Mouse (Mus musculus) retina, postnatal 7 days (tissue): ENCODE results near the gene Srsf6.

Source experiments
- DNase-seq: peaks from one replicate; pipeline ENCODE4 v3.0.0-alpha.2; 2012; ENCODE audit warnings: low read depth, low spot score

Srsf6 gene

DNA sequence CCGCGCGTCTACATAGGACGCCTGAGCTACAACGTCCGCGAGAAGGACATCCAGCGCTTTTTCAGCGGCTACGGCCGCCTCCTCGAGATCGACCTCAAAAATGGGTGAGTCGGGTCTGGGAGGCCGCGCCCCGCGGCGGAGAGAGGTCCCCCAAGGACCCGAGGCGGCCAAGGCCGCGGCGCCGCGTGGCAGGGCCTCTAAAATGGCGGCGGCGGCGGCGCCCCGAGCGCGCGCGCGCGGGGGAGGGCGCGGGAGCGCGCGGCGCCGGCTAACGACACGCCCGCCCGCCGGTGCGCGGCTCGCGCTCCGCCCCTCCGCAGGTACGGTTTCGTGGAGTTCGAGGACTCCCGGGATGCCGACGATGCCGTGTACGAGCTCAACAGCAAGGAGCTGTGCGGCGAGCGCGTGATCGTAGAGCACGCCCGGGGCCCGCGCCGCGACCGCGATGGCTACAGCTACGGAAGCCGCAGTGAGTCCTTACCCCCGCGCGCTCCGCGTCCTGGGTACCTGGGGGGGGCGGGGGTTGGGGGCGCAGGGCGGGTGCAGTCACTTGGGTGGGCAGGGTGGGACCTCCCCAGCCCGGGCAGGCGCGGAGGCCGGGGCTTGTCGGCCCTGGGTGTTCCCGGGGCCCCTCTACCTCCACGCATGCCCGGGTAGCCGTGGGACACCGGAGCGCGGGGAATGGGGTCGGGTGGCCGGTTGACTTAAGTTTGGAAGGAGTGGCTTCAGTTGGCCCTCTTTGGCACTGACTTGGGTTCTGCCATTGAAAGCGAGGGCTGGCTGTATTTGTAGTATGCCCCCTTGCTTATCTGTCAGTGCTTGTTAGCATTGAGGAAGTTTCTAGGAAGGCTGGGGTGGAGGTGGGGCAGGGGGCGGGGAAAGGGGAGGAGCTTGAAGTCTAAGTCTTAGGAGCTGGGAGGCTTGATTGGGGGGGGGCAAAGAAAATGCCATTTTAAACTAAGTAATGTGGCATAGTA, 634 bp downstream of the Srsf6 start:
- peak; percentile 46 for DNase-seq

DNA sequence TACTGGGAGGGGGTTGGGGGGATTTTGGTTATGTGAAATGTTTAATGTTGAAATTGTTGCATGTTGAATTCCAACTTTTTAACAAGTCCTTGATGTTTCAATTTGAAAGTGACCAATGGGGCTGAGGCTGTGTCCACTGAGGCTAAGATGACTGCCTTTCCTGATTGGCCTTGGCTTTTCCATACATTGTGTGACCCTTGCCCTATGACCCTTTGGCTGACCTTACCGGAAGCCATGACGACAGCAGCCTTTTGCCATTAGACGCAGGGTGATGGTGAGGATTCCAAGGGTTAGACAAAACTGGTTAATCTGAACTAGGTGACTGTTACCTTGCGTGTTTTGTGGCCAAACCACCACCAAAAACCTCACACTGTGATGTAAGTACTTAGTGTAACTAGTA, 1.4 kb downstream of the Srsf6 start:
- DNase-seq: no peak

DNA sequence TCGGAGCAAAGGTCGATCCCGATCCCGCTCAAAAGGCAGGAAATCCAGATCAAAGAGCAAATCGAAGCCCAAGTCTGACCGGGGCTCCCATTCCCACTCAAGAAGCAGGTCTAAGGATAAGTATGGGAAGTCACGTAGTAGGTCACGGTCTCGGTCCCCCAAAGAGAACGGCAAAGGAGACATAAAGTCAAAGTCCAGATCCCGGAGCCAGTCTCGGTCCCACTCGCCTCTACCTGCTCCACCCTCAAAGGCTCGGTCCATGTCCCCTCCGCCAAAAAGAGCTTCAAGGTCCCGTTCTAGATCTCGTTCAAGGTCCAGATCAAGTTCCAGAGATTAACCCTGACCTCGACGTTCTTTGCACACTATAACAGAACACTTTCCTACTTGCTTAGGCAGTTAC, 3.1 kb downstream of the Srsf6 start:
- DNase-seq: no peak

DNA sequence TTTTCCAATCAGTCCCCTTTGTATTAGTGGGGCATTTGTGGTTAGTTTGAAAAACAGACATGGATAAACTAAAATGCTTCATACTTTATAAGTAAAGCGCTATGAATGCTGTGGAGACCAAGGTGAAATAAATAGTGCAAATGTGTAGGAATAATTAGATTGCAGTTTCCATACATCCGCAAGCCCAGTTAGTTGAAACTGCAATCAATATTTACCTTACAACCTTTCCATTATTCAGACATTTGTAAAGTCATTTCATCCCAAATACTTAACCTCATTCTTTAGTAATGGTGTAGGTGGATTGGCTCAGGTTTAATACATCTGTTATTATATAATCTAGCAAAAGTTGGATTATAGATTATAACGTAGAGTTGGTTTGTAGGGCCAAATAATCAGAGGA, 4.4 kb downstream of the Srsf6 start:
- DNase-seq: no peak

DNA sequence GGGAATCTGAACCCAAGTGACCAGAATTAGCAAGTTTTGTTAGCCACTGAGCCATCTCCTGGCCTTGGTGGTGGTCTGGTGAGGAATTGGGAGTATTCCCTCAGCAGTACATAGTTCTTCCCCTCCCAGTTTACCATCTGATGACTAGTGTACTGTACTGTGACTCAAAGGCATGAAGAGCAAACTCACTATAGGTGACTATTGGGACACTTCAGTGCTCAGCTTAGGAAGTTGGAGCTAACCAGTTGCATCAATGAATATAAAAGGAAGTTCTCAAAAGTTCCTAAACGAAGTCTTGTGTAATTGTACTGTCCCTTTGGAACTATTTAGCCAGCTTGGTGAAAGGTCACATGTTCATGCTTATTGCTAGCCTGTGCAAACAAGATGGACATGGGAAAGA, 8.2 kb downstream of the Srsf6 start:
- no peak for DNase-seq

DNA sequence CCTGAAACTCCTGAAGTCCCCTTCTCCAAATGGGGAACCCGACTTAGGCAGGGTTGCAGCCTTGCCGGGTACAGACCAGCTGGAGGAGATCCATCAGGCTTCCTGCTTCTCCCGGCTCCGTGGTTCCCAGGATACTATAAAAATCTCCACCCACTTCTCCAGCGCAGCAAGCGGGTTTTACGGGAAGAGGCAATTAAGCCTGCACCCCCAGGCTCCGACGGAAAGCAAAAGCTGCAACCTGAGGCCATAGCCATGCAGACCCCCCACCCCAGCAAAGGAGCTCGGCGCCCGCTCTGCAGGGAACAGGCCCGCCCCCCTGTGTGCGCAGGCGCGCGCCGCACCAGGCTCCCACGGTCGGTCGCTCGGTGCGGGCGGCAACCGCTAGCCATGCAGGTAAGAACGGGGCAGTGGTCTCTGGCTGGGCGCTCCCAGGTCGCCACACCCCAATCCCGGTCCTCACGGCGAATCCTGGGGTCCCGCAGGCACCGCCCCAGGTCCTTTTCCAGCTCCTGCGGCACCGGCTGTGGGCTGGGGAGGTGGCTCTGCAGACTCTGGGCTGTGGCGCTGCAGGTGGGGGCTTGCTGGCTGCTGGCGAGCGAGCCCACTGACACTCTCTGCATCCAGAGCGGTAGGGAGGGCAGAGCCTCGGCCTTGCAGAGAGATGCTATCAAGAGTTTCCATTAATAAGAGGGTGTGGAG, 12.0 kb downstream of the Srsf6 start, which contains the start of gene L3mbtl1:
Gene L3mbtl1, plus strand, starts transcription at position 325 of the 699 bp plus-strand sequence.
- DNase-seq: no peak

DNA sequence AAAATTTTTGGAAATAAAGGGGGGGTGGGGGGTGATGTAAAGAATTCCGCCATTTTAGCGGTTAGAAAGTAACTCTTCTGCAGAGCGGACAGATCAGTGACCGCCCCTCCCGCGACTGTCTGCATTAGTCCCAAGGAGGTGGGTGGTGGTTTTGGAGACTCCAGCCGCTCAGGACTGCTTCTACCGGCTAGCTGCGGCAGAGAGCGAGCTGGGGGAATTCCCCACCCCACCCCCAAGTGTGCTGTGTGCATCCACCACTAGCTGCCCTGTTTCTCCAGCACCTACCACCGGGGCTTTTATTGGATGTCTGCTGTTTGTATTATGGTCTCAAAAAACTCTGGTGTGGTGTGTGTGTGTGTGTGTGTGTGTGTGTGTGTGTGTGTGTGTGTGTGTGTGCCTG, 12.6 kb downstream of the Srsf6 start:
- DNase-seq: no peak

DNA sequence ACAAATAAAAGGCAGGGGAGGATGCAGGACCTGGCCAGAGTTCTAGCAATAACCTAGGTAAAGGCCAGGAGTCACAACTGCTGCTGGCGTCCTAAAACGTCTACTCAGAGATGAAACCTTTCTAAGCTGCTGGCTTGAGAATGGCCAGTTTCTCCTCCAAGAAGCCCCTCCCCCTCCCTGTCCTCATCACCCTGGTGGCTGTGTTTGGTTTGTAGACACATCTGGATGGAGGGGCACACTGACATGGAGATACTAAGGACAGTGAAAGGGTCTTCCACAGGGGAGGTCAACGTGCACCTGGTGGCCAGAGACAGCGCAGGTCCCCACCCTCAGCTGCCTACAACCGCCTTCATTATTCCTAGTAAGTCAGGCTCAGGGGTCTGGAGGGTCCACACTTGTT, 15.6 kb downstream of the Srsf6 start:
- no peak for DNase-seq

DNA sequence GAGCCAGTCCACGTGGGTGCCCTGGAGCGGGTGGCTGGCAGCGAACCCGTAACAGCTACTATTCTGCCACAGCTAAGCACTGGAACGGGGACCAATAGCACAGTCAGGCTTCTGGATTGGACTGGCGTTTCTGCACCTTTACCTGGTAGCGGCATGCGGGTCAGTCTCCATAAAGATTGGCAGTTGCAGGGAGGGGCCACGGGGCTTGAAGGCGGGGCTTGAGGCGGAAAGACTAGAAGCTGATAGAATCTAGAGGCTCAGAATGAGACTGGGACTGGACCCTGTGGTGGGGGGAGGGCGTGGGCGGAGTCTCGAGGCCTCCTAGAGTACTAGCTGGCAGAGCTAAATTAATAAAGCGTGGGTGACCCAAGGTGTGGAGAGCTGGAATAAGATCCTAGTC, 16.4 kb downstream of the Srsf6 start:
- DNase-seq: no peak

DNA sequence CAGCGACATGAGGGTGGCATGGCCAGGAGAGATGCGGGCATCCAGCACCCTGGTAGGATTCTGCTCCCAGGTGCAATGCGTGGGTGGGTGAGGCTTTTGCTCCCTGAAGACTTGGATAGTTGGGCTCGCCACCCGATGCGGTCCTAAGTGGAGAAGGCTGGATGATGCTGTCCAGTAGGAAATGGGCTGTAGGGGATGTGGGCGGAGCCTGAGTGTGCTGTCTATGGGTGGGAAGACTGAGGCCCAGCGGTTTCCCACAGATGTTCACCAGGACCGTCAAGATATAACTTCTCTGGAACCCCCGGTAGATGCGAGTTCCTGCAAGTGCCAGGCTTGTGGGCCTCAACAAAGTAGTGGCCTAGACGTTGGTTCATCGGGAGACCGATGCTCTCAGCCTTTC, 16.9 kb downstream of the Srsf6 start:
- no peak for DNase-seq

DNA sequence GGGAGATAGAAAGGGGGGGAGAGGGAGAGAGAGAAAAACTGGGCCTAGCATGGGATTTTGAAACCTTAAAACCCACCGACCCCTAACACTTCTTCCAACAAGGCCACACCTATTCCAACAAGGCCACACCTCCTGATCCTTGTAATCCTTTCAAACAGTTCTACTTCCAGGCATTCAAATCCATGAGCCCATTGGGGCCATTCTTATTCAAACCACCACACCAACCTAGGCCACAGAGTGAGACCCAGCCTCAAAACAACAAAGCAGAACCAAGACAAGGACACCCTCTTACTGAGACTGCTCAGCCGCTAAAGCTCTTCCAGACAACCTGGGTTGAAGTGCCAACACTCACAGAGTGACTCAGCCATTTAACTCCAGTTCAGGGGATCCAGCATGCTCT, 19.4 kb downstream of the Srsf6 start:
- DNase-seq: no peak

DNA sequence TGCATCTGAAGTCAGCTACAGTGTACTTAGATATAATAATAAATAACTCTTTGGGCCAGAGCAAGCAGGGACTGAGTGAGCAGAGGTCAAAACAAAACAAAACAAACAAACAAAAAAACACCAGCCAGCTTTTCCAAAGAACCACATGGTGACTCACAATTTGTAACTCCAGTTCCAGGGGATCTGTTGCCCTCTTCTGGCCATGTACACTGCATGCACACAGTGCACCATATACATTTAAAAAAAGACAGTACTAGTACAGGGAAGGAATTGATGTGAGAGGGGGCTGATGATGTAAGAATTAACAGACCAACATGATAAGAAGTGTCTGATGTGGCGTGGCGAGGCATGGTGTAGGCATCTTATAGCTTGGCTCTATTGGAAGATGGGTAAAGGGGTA, 25.5 kb downstream of the Srsf6 start:
- DNase-seq: no peak

DNA sequence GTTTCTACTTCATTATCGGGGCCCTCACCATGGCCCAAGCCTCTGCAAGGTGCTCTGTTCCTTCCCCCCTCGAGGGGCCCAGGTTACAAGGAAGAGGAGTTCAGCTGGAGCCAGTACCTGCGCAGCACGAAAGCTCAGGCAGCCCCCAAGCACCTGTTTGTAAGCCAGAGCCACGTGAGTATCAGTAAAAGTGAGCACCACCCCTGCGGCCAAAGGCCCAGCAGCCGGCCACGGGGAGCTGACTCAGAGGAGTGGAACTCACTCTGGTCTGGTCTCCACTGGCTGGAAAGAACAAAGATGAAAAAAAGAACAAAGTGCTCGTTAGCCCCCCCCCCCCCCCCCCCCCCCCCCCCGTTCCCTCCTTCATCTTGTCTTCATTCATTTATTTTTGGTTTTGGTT, 30.0 kb downstream of the Srsf6 start:
- DNase-seq: no peak

DNA sequence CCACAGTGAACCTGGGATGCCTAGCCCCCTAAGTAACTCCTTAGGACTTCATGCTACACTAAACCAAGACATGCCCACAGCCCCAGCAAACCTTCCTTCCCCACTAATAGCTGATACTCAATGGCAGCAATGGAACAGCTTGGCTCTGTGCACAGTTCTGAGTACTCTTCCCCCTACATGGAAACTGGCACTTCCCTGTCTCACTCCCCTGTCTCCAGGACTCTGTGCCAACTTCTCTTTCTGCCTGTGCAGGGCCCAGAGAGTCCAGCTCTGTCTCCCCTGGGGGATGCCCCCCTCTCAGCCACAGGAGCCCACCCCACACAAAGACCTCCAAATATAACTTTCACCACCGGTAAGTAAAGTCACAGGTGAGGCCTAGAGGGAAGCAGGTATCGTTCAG, 35.4 kb downstream of the Srsf6 start:
- no peak for DNase-seq

DNA sequence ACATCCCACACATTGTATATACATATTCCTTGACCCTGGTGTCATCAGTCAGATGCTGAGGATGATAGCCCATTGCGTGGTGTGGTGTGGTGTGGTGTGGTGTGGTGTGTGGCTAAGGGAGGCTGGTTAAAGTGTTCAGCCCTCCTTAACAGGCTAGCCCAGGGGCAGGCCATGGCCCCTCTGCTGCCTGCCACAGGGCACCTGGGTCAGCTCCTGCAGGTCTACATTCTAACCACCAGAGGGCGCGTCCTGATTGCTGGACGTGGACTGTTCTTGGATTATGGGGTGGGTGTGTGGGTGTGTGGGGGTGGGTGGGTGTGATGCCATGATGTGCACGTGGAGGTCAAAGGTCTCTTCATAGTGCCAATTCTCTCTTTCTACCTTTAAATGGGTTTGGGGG, 37.0 kb downstream of the Srsf6 start:
- no peak for DNase-seq

DNA sequence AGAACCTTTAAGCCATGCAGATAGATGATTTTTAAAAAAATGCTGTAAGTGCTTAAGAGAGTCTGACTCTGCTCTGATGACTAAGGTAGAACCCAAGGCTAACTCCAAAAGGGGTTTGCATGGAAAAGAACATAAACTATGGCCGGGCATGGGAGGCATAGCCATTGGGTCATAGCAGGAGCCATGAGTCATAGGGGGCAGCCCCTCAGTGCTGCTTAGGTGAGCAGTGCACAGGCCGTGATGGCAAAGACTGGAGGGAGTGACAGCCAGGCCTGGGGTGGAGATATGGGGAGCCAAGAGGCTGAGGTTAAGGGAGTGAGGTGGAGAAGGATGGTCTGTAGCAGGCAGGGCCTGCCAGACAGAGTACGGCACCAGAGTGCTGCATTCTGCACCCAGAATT, 37.8 kb downstream of the Srsf6 start:
- DNase-seq: no peak

DNA sequence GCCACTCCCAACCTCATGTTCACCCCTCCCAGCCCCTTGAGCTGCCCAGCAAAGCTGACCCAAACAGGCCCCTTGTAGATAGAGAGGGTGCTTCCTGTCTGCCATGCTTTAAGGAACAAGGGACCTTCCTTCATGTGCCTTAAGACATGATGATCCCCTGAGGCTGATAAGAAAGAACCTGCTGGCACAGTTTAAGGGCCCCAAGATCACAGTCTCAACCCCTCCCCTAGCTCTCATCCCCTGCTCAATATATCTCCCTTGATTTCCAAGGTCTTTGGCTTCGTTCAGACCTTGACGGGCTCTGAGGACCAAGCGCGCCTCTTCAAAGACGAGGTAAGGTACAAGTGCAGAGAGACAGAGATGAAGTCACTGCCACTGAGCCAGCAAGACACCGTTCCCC, 39.6 kb downstream of the Srsf6 start:
- no peak for DNase-seq

DNA sequence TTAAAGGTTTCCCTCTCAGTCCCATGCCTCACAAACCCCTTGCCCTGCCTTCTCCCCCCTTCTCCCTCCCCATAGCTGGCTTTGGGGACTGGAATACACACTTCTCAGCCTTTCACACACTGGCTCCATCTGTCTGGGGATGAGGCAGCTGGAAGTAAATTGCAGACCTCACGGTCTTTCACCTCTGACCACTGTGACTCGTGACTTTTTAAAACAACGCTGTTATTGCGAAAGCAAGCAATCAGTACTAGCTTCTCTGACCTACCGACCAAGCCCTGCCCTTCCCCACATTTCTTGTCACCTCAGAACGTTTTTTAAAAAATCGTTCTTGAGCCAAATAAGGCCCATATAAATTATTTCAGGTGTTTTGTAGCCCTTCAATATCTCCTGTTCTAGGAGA, 41.4 kb downstream of the Srsf6 start:
- DNase-seq: no peak

DNA sequence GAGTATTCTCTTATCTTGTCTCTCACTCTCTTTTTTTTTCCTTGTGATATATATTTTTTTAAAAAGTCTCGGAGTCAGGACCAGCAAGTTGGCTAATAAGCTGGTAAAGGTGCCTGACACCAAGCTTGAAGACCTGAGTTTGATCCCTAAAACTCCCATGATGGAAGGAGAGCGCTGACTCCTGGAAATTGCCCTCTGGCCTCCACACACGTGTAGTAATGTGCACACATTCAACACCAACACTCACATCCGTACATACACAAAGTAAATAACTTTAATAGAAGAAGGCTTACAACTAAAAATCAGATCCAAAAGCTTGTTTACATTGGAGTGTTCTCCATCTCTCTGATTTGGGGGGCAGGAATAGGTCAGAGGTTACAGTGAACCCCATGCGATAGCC, 41.9 kb downstream of the Srsf6 start:
- DNase-seq: no peak

DNA sequence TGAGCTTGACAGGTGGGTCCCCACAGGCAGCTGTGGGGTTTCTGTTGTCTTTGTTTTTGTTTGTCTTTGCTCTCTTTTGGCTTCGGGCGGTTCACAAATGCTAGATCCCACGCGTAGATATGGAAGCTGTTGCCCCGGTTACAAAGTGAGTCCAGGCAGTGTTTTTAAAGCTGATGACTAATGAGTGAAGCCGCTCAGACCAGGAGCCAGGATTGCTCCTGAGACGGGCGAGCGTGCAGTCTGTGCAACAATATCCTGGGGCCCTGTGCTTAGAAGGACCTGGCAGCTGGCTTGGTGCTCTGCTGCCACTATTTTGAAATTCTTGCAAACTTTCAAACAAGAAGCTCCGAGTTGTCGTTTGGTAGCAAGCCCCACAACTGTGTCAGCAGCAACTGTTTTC, 42.3 kb downstream of the Srsf6 start:
- DNase-seq: no peak

DNA sequence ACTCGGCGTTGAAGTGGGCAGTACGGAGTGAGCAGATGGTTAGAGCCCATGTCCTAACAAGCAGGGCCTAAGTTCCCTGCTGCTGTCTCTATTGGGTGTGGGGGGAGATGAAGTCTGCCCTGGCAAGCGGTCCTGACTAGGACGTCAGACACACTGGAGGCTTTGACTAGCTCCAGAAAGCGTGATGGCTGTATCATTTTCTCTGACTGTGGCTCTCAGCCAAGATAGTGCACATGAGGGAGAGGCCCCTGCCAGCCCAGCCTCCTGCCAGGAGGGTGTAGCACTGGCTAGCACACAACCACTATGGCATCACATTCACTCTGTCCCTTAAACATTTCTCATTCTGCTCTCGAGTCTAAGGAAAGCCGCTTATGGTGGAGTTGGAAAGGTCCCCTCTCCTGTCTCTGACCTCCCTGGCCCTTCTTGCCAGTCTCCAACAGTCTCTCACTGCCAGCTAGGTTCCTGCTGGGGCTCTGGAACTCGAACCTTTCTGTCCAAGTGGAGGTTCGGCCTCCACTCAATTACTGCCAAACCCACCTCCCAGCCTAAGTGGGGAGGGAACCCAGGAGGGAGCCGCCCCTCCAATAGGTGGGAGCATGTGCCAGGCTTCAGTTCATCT, 43.9 kb downstream of the Srsf6 start:
- no peak for DNase-seq

DNA sequence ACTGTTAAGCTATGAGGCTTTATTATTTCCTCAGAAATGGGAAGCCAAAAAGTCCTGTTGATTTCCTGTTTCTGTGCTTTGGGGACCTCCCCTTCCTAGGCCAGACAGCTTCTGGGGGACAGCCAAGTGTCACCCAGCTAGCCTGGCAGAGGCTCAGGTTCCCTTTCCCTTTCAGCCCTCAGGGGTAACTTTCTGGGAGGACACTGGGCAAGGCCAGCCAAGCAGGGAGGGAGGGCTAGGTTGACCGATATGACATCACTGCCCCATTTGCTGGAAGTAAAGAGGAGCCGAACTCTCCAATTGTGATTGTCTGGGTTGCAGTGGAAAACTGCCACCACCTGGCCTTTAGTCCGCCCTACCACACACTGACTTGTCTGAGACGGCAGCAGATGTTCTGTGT, 44.7 kb downstream of the Srsf6 start:
- no peak for DNase-seq

DNA sequence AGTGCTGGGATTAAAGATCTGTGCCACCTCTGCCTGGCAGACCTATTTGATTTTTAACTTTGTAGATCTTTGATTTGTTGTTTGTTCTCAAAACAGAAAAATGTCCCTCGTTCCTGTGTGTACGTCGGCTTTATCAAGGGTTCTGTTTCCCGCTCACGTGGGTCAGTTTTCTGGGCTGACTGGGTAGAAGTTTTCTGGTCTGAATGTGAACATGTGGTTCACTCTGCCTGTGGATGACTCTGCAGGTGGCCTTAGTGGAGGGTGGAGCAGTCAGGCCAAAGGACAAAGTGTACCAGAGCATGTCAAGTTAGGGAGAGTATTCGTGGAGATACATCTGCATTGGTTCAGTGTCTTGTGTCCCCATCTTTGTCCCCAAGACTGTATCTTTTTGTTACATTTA, 53.1 kb downstream of the Srsf6 start:
- DNase-seq: no peak
